22 mouse cellular contexts compared by ENCODE assay signal in the genomic region with DNA sequence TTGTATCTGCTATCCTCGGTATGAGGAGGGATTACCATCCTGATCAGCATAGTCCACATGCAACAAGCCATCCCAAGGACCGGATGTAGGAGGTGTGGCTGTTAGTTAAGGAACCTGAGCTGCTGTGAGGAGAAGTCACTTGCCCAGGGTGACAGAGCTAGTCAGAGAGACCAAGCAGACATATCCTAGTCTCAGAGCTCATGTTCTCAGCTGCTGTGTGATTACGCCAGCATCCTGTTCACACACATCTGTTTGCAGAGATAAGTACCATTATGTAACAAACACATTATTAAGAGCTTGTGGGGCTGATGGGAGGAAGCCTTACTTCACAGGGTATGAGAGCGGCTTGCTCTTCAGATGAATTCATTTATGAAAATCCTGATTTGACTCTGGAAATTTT.
DNase-seq lines count a peak whose midpoint lies in the region; ATAC-seq lines count a peak whose summit lies in the region.
"Had no signal": no experiment of that assay in that cellular context is flagged by ENCODE, and none has a peak within 500 bp of the region (broad histone marks: within the 10 kb centered on the region; RNA-seq: fewer than 3 reads in every experiment).

No protein-coding gene starts in this region.

- H3K27ac ChIP-seq in neural tube, embryonic 13.5 days (replicated peaks), result no peak overlapping the region
- H3K27ac ChIP-seq in neural tube, embryonic 15.5 days (replicated peaks), result no peak overlapping the region
- H3K27ac ChIP-seq: embryonic facial prominence, embryonic 12.5 days; forebrain, embryonic 12.5 days; limb, embryonic 12.5 days; liver, embryonic 15.5 days had no signal

- H3K4me2 ChIP-seq in neural tube, embryonic 13.5 days, result no peak overlapping the region
- H3K4me2 ChIP-seq in neural tube, embryonic 15.5 days, result no peak overlapping the region
- H3K4me2 ChIP-seq: embryonic facial prominence, embryonic 12.5 days; forebrain, embryonic 12.5 days; limb, embryonic 12.5 days; liver, embryonic 15.5 days; midbrain, embryonic 11.5 days had no signal

- H3K9me3 ChIP-seq in neural tube, embryonic 13.5 days, result no peaks in the 10 kb centered on the region
- no peaks in the 10 kb centered on the region for H3K9me3 ChIP-seq in neural tube, embryonic 15.5 days (replicated peaks)
- H3K9me3 ChIP-seq: embryonic facial prominence, embryonic 12.5 days; forebrain, embryonic 12.5 days; limb, embryonic 12.5 days; liver, embryonic 15.5 days had no signal

- H3K27me3 ChIP-seq in neural tube, embryonic 13.5 days, result no peaks in the 10 kb centered on the region
- no peaks in the 10 kb centered on the region for H3K27me3 ChIP-seq in neural tube, embryonic 15.5 days (replicated peaks)
- H3K27me3 ChIP-seq: embryonic facial prominence, embryonic 12.5 days; forebrain, embryonic 12.5 days; limb, embryonic 12.5 days; liver, embryonic 15.5 days had no signal

- 0 out of 2 replicates have a peak, but pooled peaks have one; percentile 34 for ATAC-seq in neural tube, embryonic 13.5 days (ENCODE audit: low read depth)
- ATAC-seq in neural tube, embryonic 15.5 days (ENCODE audit: low FRiP score), result no peak
- ATAC-seq: lung, postnatal 0 days had no signal

- H3K4me3 ChIP-seq in neural tube, embryonic 13.5 days, result no peak overlapping the region
- no peak overlapping the region for H3K4me3 ChIP-seq in neural tube, embryonic 15.5 days (replicated peaks)
- H3K4me3 ChIP-seq: embryonic facial prominence, embryonic 12.5 days; forebrain, embryonic 12.5 days; limb, embryonic 12.5 days; liver, embryonic 15.5 days had no signal

- 0 out of 2 replicates have a peak, but pooled peaks cover 4% of the 10 kb centered on the region for H3K4me1 ChIP-seq in neural tube, embryonic 13.5 days (replicated peaks)
- H3K4me1 ChIP-seq in neural tube, embryonic 15.5 days, result peaks cover 6% of the 10 kb centered on the region; the same call in 1 of the 2 replicates
- H3K4me1 ChIP-seq: embryonic facial prominence, embryonic 12.5 days; forebrain, embryonic 12.5 days; limb, embryonic 12.5 days; liver, embryonic 15.5 days had no signal

- WGBS in neural tube, embryonic 13.5 days, result 83% methylated on average over 4 of the region's 4 CpGs
- 81% methylated on average over 4 of the region's 4 CpGs for WGBS in neural tube, embryonic 15.5 days

- intact Hi-C loops in heart, postnatal 36 days (cut with DNase I), result no loop called here

- H3K36me3 ChIP-seq in neural tube, embryonic 13.5 days, result no peaks in the 10 kb centered on the region
- no peaks in the 10 kb centered on the region for H3K36me3 ChIP-seq in neural tube, embryonic 15.5 days
- H3K36me3 ChIP-seq: embryonic facial prominence, embryonic 12.5 days; forebrain, embryonic 12.5 days; limb, embryonic 12.5 days; liver, embryonic 15.5 days had no signal

- no peak overlapping the region for H3K9ac ChIP-seq in neural tube, embryonic 13.5 days
- no peak overlapping the region for H3K9ac ChIP-seq in neural tube, embryonic 15.5 days (replicated peaks)
- H3K9ac ChIP-seq: embryonic facial prominence, embryonic 12.5 days; forebrain, embryonic 12.5 days; limb, embryonic 12.5 days; liver, embryonic 15.5 days had no signal

- peak; percentile 7 to 29 for DNase-seq in adrenal gland, adult (ENCODE audit: inconsistent age in 2 of 2, low spot score in 1 of 2)
- DNase-seq in adrenal gland, postnatal 4 days (ENCODE audit: low spot score in 2 of 2), result no peak
- DNase-seq in heart, adult 9 months (ENCODE audit: low spot score in 2 of 2), result peak; percentile 0 to 27
- DNase-seq in heart, postnatal 36 days, result no peak
- DNase-seq in telencephalon, adult 2 months (ENCODE audit: low read depth, low spot score), result peak; percentile 34
- no peak for DNase-seq in cerebellum, postnatal 36 days
- DNase-seq: adrenal gland, postnatal 14 days; cerebellum, adult 11-12 months; gastrocnemius, postnatal 14 days; kidney, adult 11 months; retina, postnatal 1 day; right cerebral cortex, postnatal 25 days; spleen, adult 18-20 months; thymus, postnatal 25 days had no signal

Comparison
In these comparisons a context has a peak if more than half of its experiments do, and no peak if none do; other contexts are left out.
1. DNase-seq: peak in adrenal gland, adult (2 of 2), heart, adult 9 months (2 of 2) and telencephalon, adult 2 months (single experiment); none in adrenal gland, postnatal 4 days (0 of 2), heart, postnatal 36 days (0 of 2) and cerebellum, postnatal 36 days (0 of 2).